In genomic region chr8:13430412-13430811, GRCm38 (mm10) we compare ENCODE assay signal across 33 mouse cellular contexts. TPM values are rescaled to one million over a fixed set of nuclear protein-coding genes. Genes with fewer than 3 reads are reported as not detected.
DNase-seq lines count a peak whose midpoint lies in the region; ATAC-seq and TF ChIP-seq lines count a peak whose summit lies in the region.
"Had no signal": no experiment of that assay in that cellular context is flagged by ENCODE, and none has a peak within 500 bp of the region (broad histone marks: within the 10 kb centered on the region; RNA-seq: fewer than 3 reads in every experiment).

No protein-coding gene starts in this region.

- DNase-seq in forebrain, postnatal 0 days, result peak; percentile 39
- DNase-seq in left cerebral cortex, postnatal 4 days, result peak; percentile 77
- DNase-seq in left cerebral cortex, postnatal 25 days (ENCODE audit: low spot score in 2 of 2), result no peak
- DNase-seq in brain, embryonic 14.5 days (ENCODE audit: low read depth), result peak; percentile 24
- no peak for DNase-seq in cerebellum, adult 9-11 months
- DNase-seq: adrenal gland, postnatal 10 days; B cell, adult 2 months; cerebellum, adult 11 months; kidney, adult 8-10 months; kidney, postnatal 14 days; layer of hippocampus, postnatal 36 days; lung, adult 18-20 months; lung, postnatal 10 days; spleen, adult 18-20 months had no signal

- H3K27ac ChIP-seq in forebrain, postnatal 0 days (ENCODE audit: low read depth, low read length), result no peak overlapping the region
- no peak overlapping the region for H3K27ac ChIP-seq in forebrain, embryonic 13.5 days
- H3K27ac ChIP-seq in small intestine, adult 2 months (ENCODE audit: insufficient read depth, low read depth, low read length), result peak overlapping the region; percentile 73
- H3K27ac ChIP-seq: heart, embryonic 10.5 days; intestine, embryonic 15.5 days; limb, embryonic 13.5 days; liver, embryonic 12.5 days; midbrain, embryonic 10.5 days; neural tube, embryonic 15.5 days had no signal

- no peak overlapping the region for H3K4me3 ChIP-seq in forebrain, postnatal 0 days (ENCODE audit: low read depth, low read length)
- no peak overlapping the region for H3K4me3 ChIP-seq in forebrain, embryonic 13.5 days
- peak overlapping the region; percentile 25 for H3K4me3 ChIP-seq in small intestine, adult 2 months (ENCODE audit: low read depth, low read length)
- H3K4me3 ChIP-seq: heart, embryonic 10.5 days; intestine, embryonic 15.5 days; limb, embryonic 13.5 days; liver, embryonic 12.5 days; midbrain, embryonic 10.5 days; neural tube, embryonic 15.5 days had no signal

- intact Hi-C loops in left cerebral cortex, postnatal 4 days (cut with DNase I), result no loop called here
- intact Hi-C loops in left cerebral cortex, postnatal 25 days (cut with DNase I), result no loop called here

- H3K9me3 ChIP-seq in forebrain, postnatal 0 days (ENCODE audit: low read length), result no peaks in the 10 kb centered on the region
- no peaks in the 10 kb centered on the region for H3K9me3 ChIP-seq in forebrain, embryonic 13.5 days (replicated peaks)
- H3K9me3 ChIP-seq: G1E; heart, embryonic 10.5 days; intestine, embryonic 15.5 days; limb, embryonic 13.5 days; liver, embryonic 12.5 days; midbrain, embryonic 10.5 days; neural tube, embryonic 15.5 days had no signal

- H3K4me1 ChIP-seq in forebrain, postnatal 0 days (ENCODE audit: insufficient read depth), result no peaks in the 10 kb centered on the region
- H3K4me1 ChIP-seq in forebrain, embryonic 13.5 days, result no peaks in the 10 kb centered on the region
- no peaks in the 10 kb centered on the region for H3K4me1 ChIP-seq in small intestine, adult 2 months (ENCODE audit: control insufficient read depth, insufficient read depth, insufficient read length, low read length)
- H3K4me1 ChIP-seq: intestine, embryonic 15.5 days; liver, embryonic 12.5 days had no signal

- 58% methylated on average over 7 of the region's 7 CpGs for WGBS in forebrain, postnatal 0 days
- 80% methylated on average over 7 of the region's 7 CpGs for WGBS in forebrain, embryonic 13.5 days
- WGBS in small intestine, adult 2 months, result 41% methylated on average over 7 of the region's 7 CpGs

- TF ChIP-seq POLR2A in brain, embryonic 14.5 days (IDR thresholded peaks at IDR 0.05; ENCODE audit: borderline replicate concordance, extremely low read depth, insufficient read depth, insufficient read length, poor library complexity, severe bottlenecking), result no peak
- TF ChIP-seq POLR2A in small intestine, adult 2 months (IDR thresholded peaks at IDR 0.05; ENCODE audit: low read depth, low read length), result no peak

- no peaks in the 10 kb centered on the region for H3K36me3 ChIP-seq in forebrain, postnatal 0 days (ENCODE audit: insufficient read depth)
- H3K36me3 ChIP-seq in forebrain, embryonic 13.5 days (ENCODE audit: poor library complexity, severe bottlenecking), result no peaks in the 10 kb centered on the region
- no peaks in the 10 kb centered on the region for H3K36me3 ChIP-seq in small intestine, adult 2 months (ENCODE audit: control insufficient read depth, insufficient read depth, low read length)
- H3K36me3 ChIP-seq: G1E; heart, embryonic 10.5 days; intestine, embryonic 15.5 days; limb, embryonic 13.5 days; liver, embryonic 12.5 days; midbrain, embryonic 10.5 days; neural tube, embryonic 15.5 days had no signal

- TF ChIP-seq CTCF in forebrain, postnatal 0 days (IDR thresholded peaks at IDR 0.05; ENCODE audit: low read depth), result no peak
- no peak for TF ChIP-seq CTCF in brain, embryonic 14.5 days (IDR thresholded peaks at IDR 0.05; ENCODE audit: borderline replicate concordance, extremely low read depth, insufficient read depth, insufficient read length)
- no peak for TF ChIP-seq CTCF in small intestine, adult 2 months (IDR thresholded peaks at IDR 0.05; ENCODE audit: extremely low read depth, insufficient read length, insufficient replicate concordance, low read depth, low read length)

- H3K9ac ChIP-seq in forebrain, postnatal 0 days, result no peak overlapping the region
- H3K9ac ChIP-seq in forebrain, embryonic 13.5 days, result no peak overlapping the region
- H3K9ac ChIP-seq: intestine, embryonic 15.5 days; limb, embryonic 13.5 days; liver, embryonic 12.5 days; neural tube, embryonic 15.5 days had no signal

- ATAC-seq in forebrain, postnatal 0 days, result peak; percentile 54
- ATAC-seq in forebrain, embryonic 13.5 days, result no peak
- ATAC-seq: activated CD4-positive, CD25-positive, alpha-beta regulatory T cell, adult 4 months; intestine, embryonic 15.5 days; liver, embryonic 12.5 days had no signal

- peaks cover 11% of the 10 kb centered on the region; the same call in 1 of the 2 replicates for H3K27me3 ChIP-seq in forebrain, postnatal 0 days (ENCODE audit: insufficient read depth, low read length)
- H3K27me3 ChIP-seq in forebrain, embryonic 13.5 days, result peaks cover 20% of the 10 kb centered on the region
- H3K27me3 ChIP-seq in small intestine, adult 2 months (ENCODE audit: control insufficient read depth, insufficient read depth, low read length), result peaks cover 8% of the 10 kb centered on the region

- H3K4me2 ChIP-seq in forebrain, postnatal 0 days (ENCODE audit: low read depth), result no peak overlapping the region
- no peak overlapping the region for H3K4me2 ChIP-seq in forebrain, embryonic 13.5 days
- H3K4me2 ChIP-seq: intestine, embryonic 15.5 days; limb, embryonic 13.5 days; liver, embryonic 12.5 days; neural tube, embryonic 15.5 days had no signal

RNA-seq across cellular contexts. Expression of gene Tmem255b, which starts 4.6 kb away (rescaled TPM):
- total RNA-seq in forebrain, postnatal 0 days (2014; rRNA removed), result 1.0 and 1.2 TPM in 2 replicates
- polyA plus RNA-seq in forebrain, postnatal 0 days (2015; fragmentation: Nextera tagmentation; extraction: Ambion mirVana), result 1.3 and 1.6 TPM in 2 replicates
- not detected in 2 replicates for polyA plus RNA-seq in forebrain, embryonic 13.5 days (2015; fragmentation: Nextera tagmentation; extraction: Ambion mirVana)
- total RNA-seq in left cerebral cortex, postnatal 4 days (2021), result 1 to 10 TPM; 3.9 to 4.6 TPM
- total RNA-seq in left cerebral cortex, postnatal 25 days (2021), result 1 to 10 TPM; 5.0 to 5.6 TPM
- polyA plus RNA-seq in brain, embryonic 14.5 days (2012; rRNA removed), result 0.20 and 0.27 TPM in 2 replicates
- 7.3 and 11.0 TPM in 2 replicates for polyA plus RNA-seq in small intestine, adult 2 months (2012; rRNA removed)
- total RNA-seq: CH12.LX; G1E; hematopoietic stem cell, adult 5-6 weeks had no signal
- polyA plus RNA-seq: activated CD4-positive, CD25-positive, alpha-beta regulatory T cell, adult 4 months; forebrain, embryonic 11.5 days; G1E; liver, embryonic 12.5 days had no signal

RNA-seq across cellular contexts. Expression of gene Grk1, which starts 25.5 kb away (rescaled TPM):
- total RNA-seq in forebrain, postnatal 0 days (2014; rRNA removed), result 0.14 TPM in 1 of 2 replicates, not detected in the other
- polyA plus RNA-seq in forebrain, postnatal 0 days (2015; fragmentation: Nextera tagmentation; extraction: Ambion mirVana), result 0.02 TPM in 1 of 2 replicates, not detected in the other
- 0.03 TPM in 1 of 2 replicates, not detected in the other for polyA plus RNA-seq in forebrain, embryonic 13.5 days (2015; fragmentation: Nextera tagmentation; extraction: Ambion mirVana)
- not detected for total RNA-seq in left cerebral cortex, postnatal 4 days (2021)
- not detected for total RNA-seq in left cerebral cortex, postnatal 25 days (2021)
- polyA plus RNA-seq in brain, embryonic 14.5 days (2012; rRNA removed), result 0.06 and 0.10 TPM in 2 replicates
- not detected in 2 replicates for polyA plus RNA-seq in small intestine, adult 2 months (2012; rRNA removed)
- total RNA-seq: CH12.LX; gastrocnemius, adult 18-20 months; hematopoietic stem cell, adult 5-6 weeks; layer of hippocampus, adult 18-20 months; layer of hippocampus, postnatal 36 days had no signal
- polyA plus RNA-seq: activated CD4-positive, CD25-positive, alpha-beta regulatory T cell, adult 4 months; gonadal fat pad, adult 2 months; intestine, embryonic 15.5 days; liver, embryonic 12.5 days; midbrain, embryonic 10.5 days; neural tube, embryonic 15.5 days; thymus, postnatal 0 days had no signal

RNA-seq across cellular contexts. Expression of gene Atp4b, which starts 33.8 kb away (rescaled TPM):
- total RNA-seq in forebrain, postnatal 0 days (2014; rRNA removed), result not detected in 2 replicates
- not detected in 2 replicates for polyA plus RNA-seq in forebrain, postnatal 0 days (2015; fragmentation: Nextera tagmentation; extraction: Ambion mirVana)
- not detected in 2 replicates for polyA plus RNA-seq in forebrain, embryonic 13.5 days (2015; fragmentation: Nextera tagmentation; extraction: Ambion mirVana)
- not detected for total RNA-seq in left cerebral cortex, postnatal 4 days (2021)
- total RNA-seq in left cerebral cortex, postnatal 25 days (2021), result not detected
- polyA plus RNA-seq in brain, embryonic 14.5 days (2012; rRNA removed), result not detected in 2 replicates
- 0.06 and 0.13 TPM in 2 replicates for polyA plus RNA-seq in small intestine, adult 2 months (2012; rRNA removed)
- total RNA-seq: adrenal gland, postnatal 10 days; CH12.LX; gastrocnemius, adult 18-20 months; hematopoietic stem cell, adult 5-6 weeks; layer of hippocampus, adult 18-20 months; layer of hippocampus, postnatal 36 days; left cerebral cortex, postnatal 10 days had no signal
- polyA plus RNA-seq: activated CD4-positive, CD25-positive, alpha-beta regulatory T cell, adult 4 months; forebrain, embryonic 11.5 days; G1E; heart, embryonic 10.5 days; heart, embryonic 16.5 days; intestine, embryonic 15.5 days; limb, embryonic 13.5 days; liver, embryonic 12.5 days; midbrain, embryonic 10.5 days; neural tube, embryonic 15.5 days had no signal

Comparison
In these comparisons a context has a peak if more than half of its experiments do, and no peak if none do; other contexts are left out.
1. DNase-seq: peak in forebrain, postnatal 0 days (single experiment), left cerebral cortex, postnatal 4 days (single experiment) and brain, embryonic 14.5 days (single experiment); none in left cerebral cortex, postnatal 25 days (0 of 2) and cerebellum, adult 9-11 months (single experiment).